Mouse (Mus musculus) neural tube, embryonic 13.5 days (tissue): Measurements from ENCODE around the gene D10Jhu81e. TPM values are rescaled to one million over a fixed set of nuclear protein-coding genes. Genes with fewer than 3 reads are reported as not detected.
"Not testable (repeated sequence)": the region's sequence is repeated elsewhere in the genome, so short reads cannot be mapped to it uniquely, and the experiment has no call there.

Experiments
- ATAC-seq: fragments of 200-750 bp; cut with Nextera tagmentation; 2 replicates; pipeline ENCODE4 v1.8.0; 2017; ENCODE audit warnings: low read depth, mild to moderate bottlenecking, moderate TSS enrichment, moderate library complexity
- H3K27ac ChIP-seq: fragments of 300-500 bp; sonication (generic); replicated peaks from 2 replicates; pipeline ENCODE4 v1.5.1; 2015; ENCODE audit warnings: moderate library complexity, mild to moderate bottlenecking, inconsistent platforms
- H3K27me3 ChIP-seq: fragments of 300-500 bp; sonication (generic); 2 replicates; pipeline ENCODE4 v1.6.1; 2015; ENCODE audit warnings: mild to moderate bottlenecking, inconsistent platforms
- H3K36me3 ChIP-seq: fragments of 300-500 bp; sonication (generic); 2 replicates; pipeline ENCODE4 v1.6.1; 2015; ENCODE audit warnings: mild to moderate bottlenecking, inconsistent platforms
- H3K4me1 ChIP-seq: fragments of 300-500 bp; sonication (generic); replicated peaks from 2 replicates; pipeline ENCODE4 v1.6.1; 2015; ENCODE audit warnings: inconsistent platforms
- H3K4me2 ChIP-seq: fragments of 300-500 bp; sonication (generic); 2 replicates; pipeline ENCODE4 v1.6.1; 2015; ENCODE audit warnings: inconsistent platforms, mild to moderate bottlenecking, moderate library complexity
- H3K4me3 ChIP-seq: fragments of 300-500 bp; sonication (generic); 2 replicates; pipeline ENCODE4 v1.5.1; 2015; ENCODE audit warnings: mild to moderate bottlenecking, inconsistent platforms
- H3K9ac ChIP-seq: fragments of 300-500 bp; sonication (generic); 2 replicates; pipeline ENCODE4 v1.6.1; 2015; ENCODE audit warnings: moderate library complexity, mild to moderate bottlenecking, inconsistent platforms
- H3K9me3 ChIP-seq: fragments of 300-500 bp; sonication (generic); 2 replicates; pipeline ENCODE4 v1.6.1; 2016; ENCODE audit warnings: inconsistent platforms
- WGBS: fragments of 180-500 bp; shearing (Covaris S2); methylation state at CpG from one replicate; pipeline ENCODE4 v1.1.7; 2015; 5-methylcytosine and 5-hydroxymethylcytosine counted together
- polyA plus RNA-seq: library from polyadenylated mRNA; unstranded; fragments of >200 nt; fragmentation: Nextera tagmentation; extraction: Ambion mirVana; gene quantifications from 2 replicates; pipeline ENCODE4 v1.2.1, GENCODE M21; 2015

Gene D10Jhu81e
- polyA plus RNA-seq = 20.8 and 22.5 TPM in 2 replicates

DNA sequence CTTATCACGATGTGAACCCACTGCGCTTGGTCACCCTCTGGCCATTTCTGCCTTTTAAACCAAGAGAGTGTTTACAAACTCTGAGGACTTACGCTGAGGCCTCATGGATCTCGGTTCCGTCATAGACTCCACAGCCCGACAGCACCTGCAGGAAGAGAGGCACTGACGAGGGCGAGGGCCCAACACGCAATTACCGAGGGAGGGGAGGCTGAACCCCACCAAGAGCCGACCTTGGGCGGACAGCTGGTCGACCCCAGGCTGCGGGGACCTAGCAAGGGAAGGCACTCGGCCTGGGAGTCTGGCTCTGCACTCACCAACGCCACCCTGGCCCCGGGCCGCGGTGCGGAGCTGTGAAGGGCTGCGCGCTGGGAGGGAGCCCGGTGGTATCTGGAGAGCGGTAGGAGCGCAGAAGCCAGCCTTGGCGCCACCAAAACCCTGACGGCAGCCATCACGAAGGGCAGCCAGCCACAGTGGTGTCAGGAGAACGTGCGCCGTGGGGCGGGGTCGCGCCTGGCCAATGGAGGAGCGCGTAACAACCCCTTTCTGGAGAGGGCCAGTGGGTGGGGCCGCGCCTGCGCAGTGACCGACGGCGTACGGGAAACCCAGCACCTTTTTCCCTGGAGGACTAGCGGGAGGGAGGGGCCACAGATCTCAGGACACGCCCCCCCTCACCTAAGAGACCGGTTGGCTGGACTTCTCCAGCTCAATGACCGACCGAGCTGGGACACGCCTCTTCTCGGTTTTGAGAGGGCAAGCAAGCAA, at the start of gene D10Jhu81e:
D10Jhu81e (minus strand) TSS at position 502 of the 762 bp plus-strand sequence.
- Histone ChIP-seq H3K4me1 (peaks cover 29% of the 10 kb centered on the region), H3K4me3 (peak within 1 kb of the TSS; percentile 80), H3K27me3 (no peaks in the 10 kb centered on the region), H3K4me2 (peak within 1 kb of the TSS; percentile 84), H3K27ac (peak within 1 kb of the TSS; percentile 77), H3K9ac (peak within 1 kb of the TSS; percentile 89), H3K36me3 (peaks cover 69% of the 10 kb centered on the region), H3K9me3 (no peaks in the 10 kb centered on the region)
- 2% methylated on average over 50 of the region's 50 CpGs for WGBS
- peak; percentile 96 for ATAC-seq

DNA sequence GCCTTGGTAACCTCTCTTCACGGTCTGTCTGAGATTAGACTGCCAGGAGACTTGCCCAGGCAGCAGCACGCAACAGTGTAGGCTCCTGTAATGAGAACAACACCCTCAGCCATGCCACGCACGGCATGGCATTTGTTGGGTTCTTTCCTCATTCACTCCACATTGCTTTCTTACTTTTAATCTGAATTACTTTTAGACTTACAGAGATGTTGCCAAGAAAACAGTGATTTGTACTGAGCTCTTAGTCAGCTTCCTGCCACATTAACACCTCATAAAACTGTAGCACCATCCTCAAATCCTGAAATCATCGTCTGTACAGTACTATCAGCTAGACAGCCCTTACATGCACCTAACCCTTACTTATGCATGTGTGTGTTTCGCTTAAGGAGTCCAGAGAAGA, 49.0 kb upstream of the D10Jhu81e start:
- WGBS = 91% methylated on average over 6 of the region's 6 CpGs
- Histone ChIP-seq H3K4me3 (no peak overlapping the region), H3K9ac (no peak overlapping the region), H3K4me1 (0 out of 2 replicates have a peak, but pooled peaks cover 3% of the 10 kb centered on the region), H3K4me2 (no peak overlapping the region), H3K36me3 (peaks cover 87% of the 10 kb centered on the region), H3K27ac (no peak overlapping the region), H3K27me3 (no peaks in the 10 kb centered on the region), H3K9me3 (no peaks in the 10 kb centered on the region)
- ATAC-seq = no peak

DNA sequence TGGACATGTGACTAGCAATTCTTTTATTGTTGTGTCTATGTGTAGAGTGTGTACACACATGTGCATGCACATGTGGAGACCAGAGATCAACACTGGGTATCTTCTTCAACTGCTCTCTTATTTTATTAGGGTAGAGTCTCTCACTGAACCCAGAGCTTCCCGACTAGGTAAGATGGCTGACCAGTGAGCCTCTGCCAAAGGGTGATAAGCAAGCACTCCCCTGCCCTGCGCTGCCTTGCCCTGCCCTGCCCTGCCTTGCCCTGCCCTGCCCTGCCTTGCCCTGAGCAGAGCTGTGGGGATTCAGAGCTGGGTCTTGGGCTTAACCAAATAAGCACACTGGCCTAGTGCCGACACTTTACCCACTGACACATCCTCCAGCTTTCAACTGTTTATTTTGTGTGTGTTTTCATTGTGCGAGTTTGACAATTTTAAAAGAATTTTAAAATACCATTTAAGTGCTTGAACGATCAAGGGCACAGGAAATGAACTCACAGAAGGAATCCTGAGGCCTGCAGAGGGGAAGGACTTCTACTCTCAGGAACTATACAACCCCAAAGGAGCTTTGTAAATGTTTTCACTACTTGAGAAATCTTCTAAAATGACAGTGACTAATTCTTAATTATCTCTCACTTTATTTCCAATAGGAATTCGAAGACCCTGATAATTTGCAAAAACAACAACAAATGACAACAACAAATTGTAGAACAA, 46.9 kb upstream of the D10Jhu81e start:
- Histone ChIP-seq H3K36me3 (peaks cover 98% of the 10 kb centered on the region), H3K27me3 (no peaks in the 10 kb centered on the region), H3K27ac (no peak overlapping the region), H3K4me1 (no peaks in the 10 kb centered on the region), H3K4me2 (no peak overlapping the region), H3K9me3 (no peaks in the 10 kb centered on the region), H3K9ac (no peak overlapping the region), H3K4me3 (no peak overlapping the region)
- 86% methylated on average over 6 of the region's 6 CpGs for WGBS
- no peak for ATAC-seq

DNA sequence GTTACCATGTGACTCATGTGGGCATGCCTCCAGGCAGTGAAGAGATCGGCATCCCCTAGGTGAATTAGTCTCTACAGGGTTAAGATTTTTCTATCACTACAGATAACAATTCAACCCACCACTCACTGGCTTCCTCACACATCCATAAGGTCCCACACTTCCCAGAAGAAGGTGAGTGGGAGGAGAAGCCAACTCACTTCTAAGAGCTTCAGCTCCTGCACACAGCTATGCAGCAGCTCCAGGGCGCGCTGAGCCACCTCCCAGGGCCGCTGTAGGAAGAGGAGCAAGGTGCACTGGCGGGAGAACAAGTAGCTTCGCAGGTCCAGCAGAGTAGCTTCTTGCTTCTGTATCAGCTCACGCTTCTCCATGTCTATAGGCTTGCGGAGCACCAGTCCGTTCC, 44.8 kb upstream of the D10Jhu81e start:
- no peak overlapping the region for H3K4me2 ChIP-seq
- H3K4me3 ChIP-seq = no peak overlapping the region
- no peak for ATAC-seq
- H3K4me1 ChIP-seq = no peaks in the 10 kb centered on the region
- H3K27ac ChIP-seq = no peak overlapping the region
- H3K9me3 ChIP-seq = no peaks in the 10 kb centered on the region
- H3K27me3 ChIP-seq = no peaks in the 10 kb centered on the region
- H3K36me3 ChIP-seq = peaks cover 100% of the 10 kb centered on the region
- H3K9ac ChIP-seq = no peak overlapping the region
- 95% methylated on average over 9 of the region's 9 CpGs for WGBS

DNA sequence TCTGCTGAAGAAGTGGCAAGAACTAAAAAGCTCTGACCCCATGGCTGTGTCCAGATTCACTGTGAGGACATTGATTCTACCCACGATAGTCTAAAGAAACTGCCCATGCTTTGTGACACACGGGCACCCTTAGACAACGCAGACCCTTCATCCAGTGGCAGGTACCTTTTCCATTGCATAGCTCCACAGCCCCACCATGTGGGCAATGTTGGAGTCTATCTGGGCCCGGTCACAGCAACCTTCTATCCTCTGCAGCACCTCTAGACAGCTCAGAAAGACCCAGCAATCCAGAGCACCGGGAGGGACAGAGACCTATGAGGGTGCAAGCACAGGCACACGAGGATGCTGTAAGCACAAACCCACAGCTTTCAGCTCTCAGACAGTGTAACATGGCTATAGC, 41.7 kb upstream of the D10Jhu81e start:
- no peak overlapping the region for H3K9ac ChIP-seq
- no peaks in the 10 kb centered on the region for H3K9me3 ChIP-seq
- H3K27me3 ChIP-seq = no peaks in the 10 kb centered on the region
- ATAC-seq = no peak
- H3K27ac ChIP-seq = no peak overlapping the region
- H3K4me2 ChIP-seq = no peak overlapping the region
- no peak overlapping the region for H3K4me3 ChIP-seq
- peaks cover 100% of the 10 kb centered on the region for H3K36me3 ChIP-seq
- WGBS = 72% methylated on average over 6 of the region's 6 CpGs
- H3K4me1 ChIP-seq = no peaks in the 10 kb centered on the region

DNA sequence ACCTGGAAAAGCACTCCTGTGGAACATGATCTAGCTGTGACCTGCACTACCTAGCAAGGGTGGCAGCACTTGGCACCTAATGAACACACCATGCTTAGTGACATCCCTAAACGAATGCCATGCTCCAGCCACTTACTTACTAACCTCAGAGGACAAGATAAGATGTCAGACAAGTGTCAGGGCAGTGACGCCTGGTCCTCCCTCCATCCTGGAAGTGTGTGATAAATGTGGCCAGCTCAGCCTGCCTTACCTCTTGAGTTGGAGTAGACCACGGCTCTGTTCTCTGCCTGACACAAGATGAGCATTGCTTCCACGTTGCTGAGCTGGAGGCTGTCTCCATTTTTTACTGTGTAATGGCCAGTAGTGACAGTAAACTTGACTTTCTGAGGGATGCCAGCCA, 31.6 kb upstream of the D10Jhu81e start:
- Histone ChIP-seq H3K27ac (no peak overlapping the region), H3K36me3 (peaks cover 100% of the 10 kb centered on the region), H3K27me3 (no peaks in the 10 kb centered on the region), H3K4me2 (no peak overlapping the region), H3K9ac (no peak overlapping the region), H3K4me1 (no peaks in the 10 kb centered on the region), H3K4me3 (no peak overlapping the region), H3K9me3 (no peaks in the 10 kb centered on the region)
- ATAC-seq = no peak
- 95% methylated on average over 4 of the region's 4 CpGs for WGBS

DNA sequence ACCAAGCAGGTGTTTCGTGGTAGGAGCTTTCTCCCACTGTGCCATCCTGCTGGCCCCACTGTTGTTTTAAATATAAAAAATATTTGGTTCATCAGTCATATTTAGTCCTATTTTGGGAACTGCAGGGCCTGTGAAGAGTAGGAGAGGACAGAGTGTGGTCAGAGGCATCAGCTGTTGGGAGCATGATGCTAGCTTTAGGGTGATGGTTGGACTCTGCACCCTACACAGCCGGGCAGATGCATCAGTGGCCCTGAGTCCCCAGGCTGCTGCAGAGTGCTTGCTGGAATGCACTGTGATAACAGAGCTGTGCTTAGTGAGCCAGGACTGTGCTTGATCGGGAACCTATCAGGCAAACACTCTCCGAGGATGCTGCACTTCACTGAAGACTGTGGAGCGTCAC, 23.4 kb upstream of the D10Jhu81e start:
- Histone ChIP-seq H3K4me1 (no peaks in the 10 kb centered on the region), H3K4me2 (no peak overlapping the region), H3K36me3 (peaks cover 100% of the 10 kb centered on the region), H3K27me3 (no peaks in the 10 kb centered on the region), H3K9me3 (no peaks in the 10 kb centered on the region), H3K4me3 (no peak overlapping the region), H3K27ac (no peak overlapping the region), H3K9ac (no peak overlapping the region)
- no peak for ATAC-seq
- WGBS = 94% methylated on average over 5 of the region's 5 CpGs

DNA sequence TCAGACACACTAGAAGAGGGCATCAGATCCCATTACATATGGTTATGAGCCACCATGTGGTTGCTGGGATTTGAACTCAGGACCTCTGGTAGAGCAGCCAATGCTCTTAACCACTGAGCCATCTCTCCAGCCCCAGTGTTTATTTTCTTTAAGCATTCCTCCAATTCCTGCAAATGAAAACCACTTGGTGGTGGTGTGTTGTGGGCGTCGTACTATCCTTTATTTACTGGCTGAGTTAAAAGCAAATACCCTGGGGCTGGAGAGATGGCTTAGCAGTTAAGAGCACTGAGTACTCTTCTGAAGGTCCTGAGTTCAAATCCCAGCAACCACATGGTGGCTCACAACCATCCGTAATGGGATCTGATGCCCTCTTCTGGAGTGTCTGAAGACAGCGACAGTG, 16.5 kb upstream of the D10Jhu81e start:
- H3K36me3 ChIP-seq = peaks cover 64% of the 10 kb centered on the region
- not testable (repeated sequence) for H3K27ac ChIP-seq, H3K27me3 ChIP-seq, ATAC-seq, H3K9ac ChIP-seq, H3K4me2 ChIP-seq, H3K4me3 ChIP-seq, H3K9me3 ChIP-seq
- peaks cover 15% of the 10 kb centered on the region for H3K4me1 ChIP-seq
- 87% methylated on average over 4 of the region's 4 CpGs for WGBS

DNA sequence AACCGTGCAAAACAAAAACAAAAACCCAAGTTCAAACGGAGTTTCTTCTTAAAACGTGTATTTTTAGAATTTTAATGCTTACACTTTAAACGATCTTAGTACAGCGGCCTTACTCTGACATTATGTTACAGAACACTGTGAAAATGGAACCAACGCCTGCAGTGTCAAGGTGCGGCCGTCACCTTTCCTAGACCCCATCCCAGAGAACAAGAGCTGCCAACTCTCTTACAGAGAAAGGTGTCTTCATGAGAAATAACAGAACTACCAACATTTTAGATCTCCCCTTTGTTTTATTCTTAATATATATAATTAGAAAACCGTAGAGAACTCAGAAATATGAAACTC, 15.8 kb upstream of the D10Jhu81e start:
- Histone ChIP-seq H3K27me3 (no peaks in the 10 kb centered on the region), H3K27ac (peak overlapping the region; percentile 64), H3K9ac (peak overlapping the region; percentile 71), H3K4me2 (peak overlapping the region; percentile 99), H3K9me3 (no peaks in the 10 kb centered on the region), H3K4me1 (peaks cover 15% of the 10 kb centered on the region), H3K4me3 (peak overlapping the region; percentile 78), H3K36me3 (peaks cover 64% of the 10 kb centered on the region)
- WGBS = 25% methylated on average over 9 of the region's 9 CpGs
- ATAC-seq = peak; percentile 34

DNA sequence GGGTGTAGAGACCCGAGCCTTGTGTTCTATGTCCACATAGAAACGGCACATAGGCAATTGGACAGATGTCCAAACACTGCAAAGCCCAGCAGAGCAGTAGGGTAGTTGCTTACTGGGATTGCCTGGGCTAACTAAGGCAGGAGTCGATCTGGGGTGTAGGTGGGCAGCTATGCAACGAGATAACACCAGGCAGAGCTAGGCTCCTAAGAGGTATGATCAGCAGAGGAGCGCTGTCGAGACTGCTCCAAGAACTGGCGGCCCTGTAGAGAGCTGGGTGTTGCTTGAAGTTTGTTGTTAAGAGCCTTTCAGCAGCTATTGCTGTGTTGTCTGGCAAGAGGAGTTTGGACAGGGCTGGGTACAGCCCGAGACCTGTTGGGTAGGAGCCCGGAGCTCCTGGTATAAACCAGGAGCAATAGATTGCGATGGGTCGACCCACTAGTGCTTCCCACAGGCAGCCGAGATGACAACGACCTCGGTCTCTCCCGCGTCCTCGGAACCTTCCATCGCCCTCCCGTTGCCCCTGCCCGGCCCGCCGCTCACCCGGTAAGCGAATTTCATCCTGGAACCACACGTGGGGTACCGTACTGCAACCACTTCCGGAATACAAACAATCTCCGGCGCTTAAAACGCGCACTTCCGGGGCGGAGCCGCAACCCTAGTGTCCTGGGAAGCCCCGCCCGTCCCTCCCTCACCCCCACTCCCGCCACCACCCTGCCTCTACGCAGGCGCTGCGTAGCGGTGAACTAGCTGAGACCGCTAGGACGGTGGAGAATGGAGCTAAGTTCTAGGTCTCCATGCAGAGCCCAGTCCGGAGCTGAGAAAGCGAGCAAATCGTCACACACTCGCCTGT, 15.2 kb upstream of the D10Jhu81e start, which contains the start of gene Pwp2:
Pwp2 (minus strand) TSS at position 619 of the 850 bp plus-strand sequence.
- 2% methylated on average over 47 of the region's 47 CpGs for WGBS
- H3K9me3 ChIP-seq = no peaks in the 10 kb centered on the region
- H3K36me3 ChIP-seq = peaks cover 64% of the 10 kb centered on the region
- ATAC-seq = peak; percentile 98
- H3K4me3 ChIP-seq = peak within 1 kb of the TSS; percentile 78
- H3K9ac ChIP-seq = peak within 1 kb of the TSS; percentile 71
- peaks cover 15% of the 10 kb centered on the region for H3K4me1 ChIP-seq
- no peaks in the 10 kb centered on the region for H3K27me3 ChIP-seq
- peak within 1 kb of the TSS; percentile 99 for H3K4me2 ChIP-seq
- H3K27ac ChIP-seq = peak within 1 kb of the TSS; percentile 64

DNA sequence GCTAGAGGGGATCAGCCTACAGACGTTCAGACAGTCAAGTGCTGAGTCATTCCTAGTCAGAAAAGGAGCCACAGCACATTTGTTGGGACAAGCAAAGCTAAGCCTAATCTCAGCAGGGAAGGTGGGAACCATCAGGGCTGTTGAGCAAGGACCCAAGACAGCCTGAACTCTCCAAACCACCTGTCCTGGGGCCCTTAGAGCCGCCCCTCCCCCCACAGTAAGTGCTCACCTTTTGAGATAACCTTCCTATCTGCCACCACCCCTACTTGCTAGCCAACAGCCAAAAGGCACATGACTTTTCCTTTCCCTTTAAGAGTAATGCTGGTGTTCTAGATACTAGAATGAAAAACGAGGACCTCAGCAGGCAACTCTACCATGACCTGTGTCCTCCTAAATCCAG, 14.0 kb upstream of the D10Jhu81e start:
- peaks cover 15% of the 10 kb centered on the region for H3K4me1 ChIP-seq
- 89% methylated on average over 3 of the region's 3 CpGs for WGBS
- no peak overlapping the region for H3K4me2 ChIP-seq
- H3K4me3 ChIP-seq = 0 out of 2 replicates have a peak overlapping the region, but pooled peaks have one; percentile 78
- H3K27ac ChIP-seq = no peak overlapping the region
- H3K9me3 ChIP-seq = no peaks in the 10 kb centered on the region
- H3K27me3 ChIP-seq = no peaks in the 10 kb centered on the region
- H3K36me3 ChIP-seq = peaks cover 64% of the 10 kb centered on the region
- ATAC-seq = no peak
- no peak overlapping the region for H3K9ac ChIP-seq

DNA sequence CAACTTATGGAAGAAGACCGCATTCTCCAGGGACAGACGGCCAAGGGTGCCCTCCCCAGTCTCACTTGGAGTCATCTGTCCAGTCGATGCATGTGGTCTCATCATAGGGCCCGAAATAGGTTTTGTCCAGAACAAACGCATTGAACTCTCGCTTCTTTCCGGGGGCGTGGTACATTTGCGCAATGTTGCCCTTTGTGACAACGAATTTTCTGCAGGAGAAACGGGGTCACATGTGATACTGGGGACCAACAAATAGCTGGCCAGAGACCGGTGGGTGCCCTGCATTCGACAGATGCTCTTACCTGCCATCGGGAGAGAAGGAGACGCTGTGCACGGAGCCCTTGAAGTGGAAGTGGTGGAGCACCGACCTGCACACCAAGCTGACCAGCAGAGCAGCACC, 12.7 kb upstream of the D10Jhu81e start:
- no peak overlapping the region for H3K4me3 ChIP-seq
- ATAC-seq = no peak
- H3K9me3 ChIP-seq = no peaks in the 10 kb centered on the region
- 95% methylated on average over 17 of the region's 17 CpGs for WGBS
- peaks cover 15% of the 10 kb centered on the region for H3K4me1 ChIP-seq
- no peak overlapping the region for H3K9ac ChIP-seq
- peaks cover 64% of the 10 kb centered on the region for H3K36me3 ChIP-seq
- H3K4me2 ChIP-seq = no peak overlapping the region
- H3K27me3 ChIP-seq = no peaks in the 10 kb centered on the region
- H3K27ac ChIP-seq = no peak overlapping the region
